Mouse (Mus musculus) megakaryocyte, embryonic 14.5 days (primary cell): ENCODE data around the gene AI182371.

Experiments used
- FLI1 ChIP-seq: IDR thresholded peaks from 2 replicates; pipeline ENCODE4 v1.6.1; 2012; ENCODE audit warnings: low read length, inconsistent platforms, mixed read lengths
- GATA1 ChIP-seq: IDR thresholded peaks from 3 replicates; pipeline ENCODE4 v1.6.1; 2012; ENCODE audit warnings: mixed read lengths, low read length, inconsistent platforms, borderline replicate concordance

DNA sequence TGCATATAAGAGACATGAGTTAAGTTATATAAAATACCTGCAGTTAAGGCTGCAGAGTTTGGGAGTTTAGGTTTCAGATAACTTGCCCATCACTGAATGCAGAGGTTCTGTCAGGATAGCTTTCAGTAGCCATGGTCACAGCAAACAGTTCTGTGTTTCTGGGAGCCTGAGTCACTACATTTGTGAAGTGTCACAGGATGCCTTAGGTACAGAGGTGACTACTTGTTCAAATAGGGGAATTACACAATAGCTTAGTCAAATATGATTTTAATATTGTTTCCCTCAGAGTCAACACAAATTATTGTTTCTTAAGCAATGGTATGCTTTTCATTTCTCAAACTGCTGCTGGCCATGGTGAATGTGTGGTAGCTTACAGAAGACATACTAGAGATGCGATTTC is 32.2 kb downstream of the AI182371 start:
- TF ChIP-seq GATA1 (no peak), FLI1 (no peak)
